Mouse (Mus musculus): ENCODE measurements at regions not wholly inside any gene's neighbourhood (a gene's known extent, or its start where the extent isn't known, plus 50 kb on each side); places are given as distances from the start of the nearest gene placed in this dataset.
"Not testable (repeated sequence)": the region's sequence is repeated elsewhere in the genome, so short reads cannot be mapped to it uniquely, and the experiment has no call there.

GRCm38 (mm10) chr13:4935940-4936339 is 327.0 kb upstream of the Akr1e1 start:
- intact Hi-C loops (cut with DNase I), result no loop called here

DNA sequence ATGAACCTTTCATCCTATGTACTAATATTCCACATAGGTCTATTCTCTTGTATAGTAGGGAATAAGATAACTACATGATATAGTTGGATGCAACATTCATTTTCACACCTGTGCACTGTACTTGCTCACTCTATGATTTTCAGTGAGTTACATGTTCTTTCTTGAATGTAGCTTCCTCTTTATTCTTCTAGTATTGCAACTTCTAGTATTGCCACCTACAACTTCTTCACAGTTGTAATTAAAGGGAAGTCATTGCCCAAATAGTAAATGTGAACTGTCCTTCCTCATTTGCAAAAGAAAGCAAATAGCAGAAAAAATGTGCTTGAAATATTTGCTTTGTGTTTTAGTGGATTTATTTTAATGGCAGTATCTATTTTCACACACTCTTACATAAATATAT is 330.9 kb upstream of the Akr1e1 start:
- no peak for DNase-seq (ENCODE audit: extremely low spot score in 1 of 2, low spot score in 2 of 2)
- intact Hi-C loops (cut with DNase I), result no loop called here

More at GRCm38 (mm10) chr13:4935940-4936339, 327.0 kb upstream of the Akr1e1 start:
- no peak for DNase-seq (ENCODE audit: extremely low spot score in 1 of 2, low spot score in 2 of 2)

GRCm38 (mm10) chr13:4942490-4942889 is 333.5 kb upstream of the Akr1e1 start:
- intact Hi-C loops (cut with DNase I); DNase-seq (ENCODE audit: extremely low spot score in 1 of 2, low spot score in 2 of 2): not testable (repeated sequence)

GRCm38 (mm10) chr13:4943046-4943445 is 334.1 kb upstream of the Akr1e1 start:
- intact Hi-C loops (cut with DNase I), result no loop called here
- no peak for DNase-seq (ENCODE audit: extremely low spot score in 1 of 2, low spot score in 2 of 2)

DNA sequence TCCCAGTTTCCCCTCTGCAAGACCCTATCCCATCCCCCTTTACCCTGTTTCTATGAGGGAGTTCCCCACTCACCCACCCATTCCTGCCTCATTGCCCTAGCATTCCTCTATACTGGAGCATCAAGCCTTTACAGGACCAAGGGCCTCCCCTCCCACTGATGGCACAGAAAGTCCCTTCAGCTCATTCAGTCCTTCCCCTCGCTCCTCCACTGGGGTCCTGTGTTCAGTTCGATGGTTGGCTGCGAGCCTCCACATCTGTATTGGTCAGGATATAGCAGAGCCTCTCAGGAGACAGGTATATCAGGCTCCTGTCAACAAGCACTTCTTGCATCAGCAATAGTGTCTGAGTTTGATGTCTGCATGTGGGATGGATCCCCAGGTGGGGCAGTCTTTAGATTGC is 346.4 kb upstream of the Akr1e1 start:
- intact Hi-C loops (cut with DNase I), result no loop called here
- DNase-seq (ENCODE audit: extremely low spot score in 1 of 2, low spot score in 2 of 2), result no peak

GRCm38 (mm10) chr13:4964824-4965223 is 355.9 kb upstream of the Akr1e1 start:
- intact Hi-C loops (cut with DNase I), result no loop called here
- DNase-seq (ENCODE audit: extremely low spot score in 1 of 2, low spot score in 2 of 2), result no peak

DNA sequence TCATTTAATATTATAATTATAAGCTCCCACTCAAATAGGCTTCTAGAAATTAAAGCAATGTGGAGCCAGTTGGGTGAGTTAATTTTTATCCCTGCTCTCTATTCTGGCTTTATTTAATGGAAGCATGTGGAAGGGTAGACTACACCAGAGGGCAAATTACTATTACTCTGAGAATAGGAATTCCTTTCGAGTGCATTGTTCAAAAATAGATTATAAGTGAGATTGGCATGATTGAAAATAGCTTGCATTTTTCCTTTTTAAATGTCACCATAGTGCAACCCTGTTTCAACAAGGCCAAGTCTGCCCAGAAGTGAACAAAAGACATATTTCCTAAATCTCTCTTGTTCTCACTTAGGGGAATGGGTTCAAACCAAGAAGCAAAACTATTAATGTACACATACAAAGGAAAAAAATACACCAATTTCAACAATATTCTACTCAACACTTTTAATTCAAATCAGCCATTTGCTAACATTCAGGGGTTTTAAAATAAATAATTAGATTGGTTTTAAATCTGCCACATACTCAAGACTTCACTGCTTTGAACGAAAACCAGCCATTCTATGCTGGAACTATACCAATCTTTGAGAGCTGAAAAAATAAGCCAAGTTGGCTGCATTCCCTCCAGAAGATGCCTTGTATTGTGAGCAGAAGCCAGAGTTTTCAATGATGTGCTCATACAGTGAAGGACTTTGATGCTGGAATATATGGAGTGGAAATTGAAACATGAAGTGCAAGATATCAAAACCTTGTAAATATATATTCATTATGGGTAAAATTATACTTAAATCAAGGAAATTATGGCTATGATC is 361.3 kb upstream of the Akr1e1 start:
- intact Hi-C loops (cut with DNase I), result no loop called here
- DNase-seq (ENCODE audit: extremely low spot score in 1 of 2, low spot score in 2 of 2), result peak in 1 of 2 experiments; percentile 9

DNA sequence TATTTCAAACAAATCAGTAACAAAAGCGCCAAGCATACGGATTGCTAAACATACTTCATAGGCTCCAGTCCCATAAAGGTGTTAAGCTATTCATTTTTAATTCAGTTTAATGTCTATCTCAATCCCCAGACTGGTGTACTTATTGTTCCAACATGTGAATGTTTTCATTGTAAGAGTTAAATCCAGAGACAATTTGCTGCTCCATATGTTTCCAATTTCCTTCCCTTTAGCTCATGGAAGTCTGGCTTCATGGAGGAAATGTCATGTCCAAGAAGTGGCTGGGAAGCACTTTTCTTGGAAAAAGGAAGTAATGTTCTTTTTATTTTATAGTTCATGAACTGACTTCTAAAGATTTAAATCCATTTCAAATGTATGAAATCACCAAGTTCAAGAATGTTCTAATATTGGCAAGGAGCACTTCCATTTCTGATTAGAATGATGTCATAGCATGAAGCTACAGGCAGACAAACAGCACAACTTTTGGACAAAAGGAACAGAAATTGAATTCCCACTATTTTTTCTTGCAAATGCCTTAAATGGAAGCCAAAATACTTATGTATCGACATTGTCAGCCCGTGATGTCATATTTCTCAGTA is 362.6 kb upstream of the Akr1e1 start:
- DNase-seq (ENCODE audit: extremely low spot score in 1 of 2, low spot score in 2 of 2), result no peak
- intact Hi-C loops (cut with DNase I), result no loop called here

DNA sequence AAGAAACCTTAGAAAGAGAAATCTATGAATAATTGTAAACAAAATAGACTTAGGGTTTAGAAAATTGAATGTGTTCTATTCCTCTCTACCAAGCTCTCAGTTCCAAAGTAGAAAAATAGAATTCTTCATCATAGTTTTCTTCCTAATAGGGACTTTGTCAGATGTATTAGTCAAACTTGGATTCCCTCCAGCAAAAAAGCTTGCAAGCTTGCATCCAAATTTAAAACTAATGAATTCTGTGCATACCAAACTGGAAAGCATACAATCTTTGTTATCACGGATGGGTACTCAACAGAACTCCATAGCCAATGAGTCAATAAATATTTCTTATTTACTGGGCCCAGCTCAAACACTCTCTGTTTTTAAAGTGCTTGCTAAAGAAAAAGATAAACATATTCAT is 383.9 kb upstream of the Akr1e1 start:
- DNase-seq (ENCODE audit: extremely low spot score in 1 of 2, low spot score in 2 of 2), result no peak
- intact Hi-C loops (cut with DNase I), result no loop called here

GRCm38 (mm10) chr13:5008296-5008695 is 399.3 kb upstream of the Akr1e1 start:
- no peak for DNase-seq (ENCODE audit: extremely low spot score in 1 of 2, low spot score in 2 of 2)
- intact Hi-C loops (cut with DNase I), result no loop called here

DNA sequence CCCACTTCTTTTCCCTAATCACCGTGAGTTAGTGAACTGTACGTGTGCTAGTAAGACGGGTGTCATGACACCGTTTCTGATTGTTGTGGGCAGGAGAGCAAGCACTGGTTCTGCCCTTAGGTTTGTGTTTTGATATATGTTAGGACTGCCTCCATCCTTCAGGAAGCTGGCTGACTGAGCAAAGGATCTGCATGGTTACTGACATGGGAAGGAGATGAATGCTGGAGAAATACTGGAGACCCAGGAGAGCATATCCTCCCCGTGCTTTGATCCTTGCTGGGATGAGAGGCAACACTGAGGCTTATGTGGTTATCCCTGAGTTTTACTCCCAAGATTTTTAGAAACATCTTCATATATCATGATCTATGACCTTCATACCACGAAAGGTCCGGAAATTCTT is 413.5 kb upstream of the Akr1e1 start:
- no peak for DNase-seq (ENCODE audit: extremely low spot score in 1 of 2, low spot score in 2 of 2)
- intact Hi-C loops (cut with DNase I), result no loop called here

DNA sequence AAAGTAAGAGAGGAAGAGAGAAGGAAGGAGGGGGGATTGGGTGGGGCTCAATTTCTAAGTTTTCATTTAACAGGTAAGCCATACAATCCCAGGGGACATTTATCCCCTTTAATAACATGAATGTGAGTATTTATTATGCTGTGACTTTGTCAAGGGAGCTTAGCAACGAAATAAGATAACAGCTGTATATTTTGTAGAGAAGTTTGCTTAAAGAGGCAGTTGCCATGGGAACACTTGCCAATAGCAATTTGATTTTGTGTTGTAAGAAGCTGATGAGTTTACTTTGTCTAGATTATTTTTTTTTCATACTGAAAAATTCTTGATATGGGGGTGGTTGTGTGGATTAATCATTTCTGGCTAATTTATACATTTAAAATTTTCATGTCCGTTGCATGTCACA is 450.9 kb upstream of the Akr1e1 start:
- intact Hi-C loops (cut with DNase I), result no loop called here
- no peak for DNase-seq (ENCODE audit: extremely low spot score in 1 of 2, low spot score in 2 of 2)

DNA sequence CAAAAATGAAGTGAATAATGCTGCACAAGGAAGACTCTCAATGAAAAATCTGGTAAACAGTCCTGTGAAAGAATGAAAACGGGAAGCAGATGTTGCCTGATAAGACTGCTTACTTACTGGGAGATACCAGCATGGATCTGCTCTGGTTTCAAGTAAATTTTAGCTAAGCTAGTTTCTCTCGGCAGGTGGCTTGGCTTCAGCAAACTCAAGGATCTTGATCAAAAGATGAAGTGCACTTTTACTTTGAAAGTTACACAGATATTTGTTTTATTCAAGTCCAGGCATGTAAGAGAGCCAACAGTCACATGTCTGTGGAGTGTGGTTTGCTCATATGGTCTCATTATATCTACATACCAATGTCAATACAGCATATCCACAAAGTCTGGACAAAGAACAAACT is 451.5 kb upstream of the Akr1e1 start:
- DNase-seq (ENCODE audit: extremely low spot score in 1 of 2, low spot score in 2 of 2), result no peak
- intact Hi-C loops (cut with DNase I), result no loop called here

DNA sequence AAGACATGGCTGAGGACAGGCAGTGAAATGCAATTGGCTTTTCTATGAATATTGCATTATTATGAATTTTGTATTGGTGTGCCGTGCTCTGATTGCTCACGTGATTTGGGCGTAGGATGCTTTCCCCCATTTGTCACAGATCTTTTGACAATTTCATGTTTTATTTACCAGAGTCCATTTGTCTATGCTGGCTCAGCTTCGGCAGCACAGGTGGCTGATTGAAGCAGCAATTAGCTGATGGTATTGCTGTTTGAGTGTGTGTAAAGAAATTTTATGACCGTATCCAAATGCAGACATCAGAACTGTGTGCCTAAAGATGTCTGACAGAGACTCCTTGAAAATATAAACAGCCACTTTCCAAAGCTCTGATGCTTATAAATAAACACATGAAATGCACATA is 498.5 kb upstream of the Akr1e1 start:
- no peak for DNase-seq (ENCODE audit: extremely low spot score in 1 of 2, low spot score in 2 of 2)
- intact Hi-C loops (cut with DNase I), result no loop called here

GRCm38 (mm10) chr13:5154911-5155310 is 545.9 kb upstream of the Akr1e1 start:
- intact Hi-C loops (cut with DNase I), result no loop called here
- no peak for DNase-seq (ENCODE audit: extremely low spot score in 1 of 2, low spot score in 2 of 2)

GRCm38 (mm10) chr13:5159765-5160684 is 551.1 kb upstream of the Akr1e1 start:
- intact Hi-C loops (cut with DNase I), result no loop called here
- DNase-seq (ENCODE audit: extremely low spot score in 1 of 2, low spot score in 2 of 2), result no peak

DNA sequence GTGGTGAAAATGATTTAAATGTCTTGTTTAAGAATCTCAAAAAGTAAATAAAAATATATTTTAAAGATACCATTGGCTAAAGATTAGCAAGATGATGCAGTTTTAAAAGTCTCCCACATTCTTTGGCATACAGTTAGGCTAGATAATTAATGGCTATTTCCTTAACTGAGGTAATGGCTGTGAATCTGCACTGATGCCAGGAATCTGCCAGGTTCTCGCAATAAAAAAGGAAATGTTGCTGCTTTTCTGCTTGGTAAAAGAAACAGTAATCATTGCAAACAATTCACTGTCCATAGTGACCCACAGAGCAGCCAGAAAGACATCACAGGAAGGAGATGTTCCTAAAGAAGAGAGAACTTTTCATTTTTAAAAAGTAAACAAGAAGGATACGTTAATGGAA is 557.7 kb upstream of the Akr1e1 start:
- no peak for DNase-seq (ENCODE audit: extremely low spot score in 1 of 2, low spot score in 2 of 2)
- intact Hi-C loops (cut with DNase I), result no loop called here

DNA sequence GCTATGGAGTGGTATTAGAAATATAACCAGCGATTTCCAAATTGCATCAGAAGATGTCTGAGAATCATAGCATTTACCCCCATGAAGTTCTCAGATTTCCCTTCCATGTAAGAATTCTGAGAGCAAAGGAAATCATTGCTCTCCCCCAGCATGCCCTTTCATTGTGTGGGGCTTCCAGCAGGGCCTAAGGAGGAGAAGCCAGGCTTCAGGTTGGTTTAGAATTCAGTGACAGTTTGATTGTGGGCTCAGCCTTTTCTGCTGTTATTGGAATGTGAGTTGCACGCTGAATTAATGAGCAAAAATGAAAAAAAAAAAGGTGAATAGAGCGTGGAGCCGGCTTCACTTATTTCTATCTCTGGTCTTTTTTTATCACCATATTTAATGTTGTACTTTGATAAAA is 570.0 kb upstream of the Akr1e1 start:
- intact Hi-C loops (cut with DNase I), result no loop called here
- DNase-seq (ENCODE audit: extremely low spot score in 1 of 2, low spot score in 2 of 2), result no peak

- intact Hi-C loops (cut with DNase I), result no loop called here
- DNase-seq (ENCODE audit: extremely low spot score in 1 of 2, low spot score in 2 of 2), result no peak
Observed at GRCm38 (mm10) chr13:5179552-5179951, 570.6 kb upstream of the Akr1e1 start.

Data from left cerebral cortex, postnatal 10 days (tissue).